Mouse (Mus musculus) cerebellum, adult 2 months (tissue): ENCODE results near the gene Hspa12a. TPM values are rescaled to one million over a fixed set of nuclear protein-coding genes. Genes with fewer than 3 reads are reported as not detected.

Experiments
- DNase-seq, 2 experiments: peaks; one replicate each; pipeline ENCODE4 v3.0.0; 2021
- H3K27ac ChIP-seq: fragments of 200-500 bp; 2 replicates; pipeline ENCODE4 v1.5.1; 2012; ENCODE audit warnings: low read length, control low read depth, inconsistent platforms; ENCODE audit not compliant: insufficient read depth
- H3K27me3 ChIP-seq: fragments of 200-500 bp; 2 replicates; pipeline ENCODE4 v1.6.1; 2012; ENCODE audit warnings: inconsistent platforms, mild to moderate bottlenecking, low read length, moderate library complexity; ENCODE audit not compliant: control insufficient read depth, insufficient read depth
- H3K4me1 ChIP-seq: fragments of 200-500 bp; 2 replicates; pipeline ENCODE4 v1.6.1; 2011; ENCODE audit warnings: low read length; ENCODE audit not compliant: control insufficient read depth, insufficient read depth
- H3K4me3 ChIP-seq: fragments of 200-500 bp; replicated peaks from 2 replicates; pipeline ENCODE3; 2011; ENCODE audit warnings: mild to moderate bottlenecking, low read depth, low read length, control low read depth; ENCODE audit not compliant: insufficient read depth
- CTCF ChIP-seq: fragments of 200-500 bp; IDR thresholded peaks from 2 replicates; pipeline ENCODE4 v1.5.1; 2011; ENCODE audit warnings: low read depth, mild to moderate bottlenecking, control low read depth, low read length, moderate library complexity, borderline replicate concordance; ENCODE audit not compliant: insufficient read depth
- POLR2A ChIP-seq: fragments of 200-500 bp; IDR thresholded peaks from 2 replicates; pipeline ENCODE4 v1.6.1; 2011; ENCODE audit warnings: low read length, control low read depth, borderline replicate concordance; ENCODE audit not compliant: insufficient read depth
- WGBS: fragments of 180-500 bp; shearing (Covaris S2); methylation state at CpG from one replicate; pipeline ENCODE4 v1.1.7; 2018; 5-methylcytosine and 5-hydroxymethylcytosine counted together
- polyA plus RNA-seq: library from polyadenylated mRNA; depleted of rRNA; stranded (reverse); fragments of >200 nt; gene quantifications from 2 replicates; pipeline ENCODE4 v1.2.3, GENCODE M21; 2012

Gene Hspa12a
- polyA plus RNA-seq, 1 experiment, result 103 TPM

DNA sequence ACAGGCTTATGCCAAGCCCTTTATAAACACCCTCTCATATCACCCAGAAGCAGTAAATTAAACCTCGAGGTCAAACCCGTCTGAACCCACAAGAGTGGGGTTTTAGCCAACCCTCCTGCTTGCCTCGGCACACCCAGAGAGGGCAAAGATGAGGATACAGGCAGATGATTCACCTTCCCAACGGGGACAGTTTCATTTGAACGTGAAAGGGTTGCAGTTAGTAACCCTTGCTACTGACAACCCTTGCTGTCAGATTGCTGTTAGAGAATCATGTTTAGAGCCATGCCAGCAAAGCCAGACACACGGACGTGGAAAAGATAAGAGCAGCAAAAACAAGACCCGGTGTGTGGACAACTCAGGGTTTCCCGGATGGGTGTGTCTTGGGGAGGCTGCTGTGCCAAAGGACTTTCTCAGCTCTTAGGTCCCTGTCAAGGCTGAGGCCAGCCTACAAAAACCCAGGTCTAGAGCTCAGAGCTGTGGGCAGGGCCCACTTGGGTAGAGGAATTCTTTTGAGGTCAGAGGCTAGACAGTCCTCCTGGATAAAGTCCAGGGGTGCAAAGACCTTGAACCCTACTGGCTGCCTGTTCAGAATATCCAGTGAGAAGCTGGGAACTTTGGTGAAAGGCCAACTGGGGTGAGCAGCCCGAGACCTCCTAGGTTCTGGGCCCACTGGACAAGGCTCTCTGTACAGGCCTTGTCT, 90.3 kb downstream of the Hspa12a start:
- no peak for TF ChIP-seq POLR2A
- no peak for TF ChIP-seq CTCF
- no peak overlapping the region for H3K4me3 ChIP-seq
- WGBS, result 86% methylated on average over 10 of the region's 10 CpGs
- H3K27ac ChIP-seq, result no peak overlapping the region
- peaks cover 10% of the 10 kb centered on the region; the same call in 1 of the 2 replicates for H3K4me1 ChIP-seq
- H3K27me3 ChIP-seq, result no peaks in the 10 kb centered on the region
- no peak for DNase-seq

DNA sequence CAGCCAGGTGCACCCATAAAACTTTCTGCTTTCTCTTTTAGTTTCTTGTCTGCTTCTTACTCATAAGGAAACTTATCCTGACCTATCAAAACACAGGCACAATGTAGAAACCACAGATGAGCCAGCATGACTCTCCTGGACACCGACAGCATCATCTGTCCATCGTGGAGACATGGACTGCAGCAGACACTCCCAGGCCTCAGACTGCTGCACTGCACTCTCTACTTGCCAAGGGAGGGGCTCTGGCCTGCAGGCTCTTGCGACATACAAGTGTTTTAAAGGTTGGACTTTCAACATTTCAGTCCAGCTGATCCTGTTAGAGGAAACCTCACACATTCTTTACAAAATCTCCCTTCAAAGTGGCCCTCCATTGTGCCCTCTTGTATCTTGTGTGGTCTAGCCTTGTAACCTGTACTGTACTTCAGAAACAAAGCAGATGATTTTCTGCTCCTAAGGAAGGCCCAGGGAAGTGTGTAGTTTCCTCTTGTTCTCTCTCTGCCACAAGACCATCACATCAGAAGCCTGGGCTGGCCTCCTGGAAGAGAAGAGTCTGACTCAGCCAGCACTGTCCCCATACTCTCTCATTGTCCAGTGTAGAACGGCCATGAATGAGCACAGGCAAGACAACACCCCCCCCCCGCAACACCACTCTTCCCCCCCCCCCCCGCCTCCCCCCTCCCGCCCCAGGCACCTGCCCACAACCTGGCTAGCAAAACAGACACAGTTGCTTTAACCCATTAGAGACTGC, 92.6 kb downstream of the Hspa12a start:
- WGBS, result 57% methylated on average over 7 of the region's 7 CpGs
- H3K27me3 ChIP-seq, result no peaks in the 10 kb centered on the region

DNA sequence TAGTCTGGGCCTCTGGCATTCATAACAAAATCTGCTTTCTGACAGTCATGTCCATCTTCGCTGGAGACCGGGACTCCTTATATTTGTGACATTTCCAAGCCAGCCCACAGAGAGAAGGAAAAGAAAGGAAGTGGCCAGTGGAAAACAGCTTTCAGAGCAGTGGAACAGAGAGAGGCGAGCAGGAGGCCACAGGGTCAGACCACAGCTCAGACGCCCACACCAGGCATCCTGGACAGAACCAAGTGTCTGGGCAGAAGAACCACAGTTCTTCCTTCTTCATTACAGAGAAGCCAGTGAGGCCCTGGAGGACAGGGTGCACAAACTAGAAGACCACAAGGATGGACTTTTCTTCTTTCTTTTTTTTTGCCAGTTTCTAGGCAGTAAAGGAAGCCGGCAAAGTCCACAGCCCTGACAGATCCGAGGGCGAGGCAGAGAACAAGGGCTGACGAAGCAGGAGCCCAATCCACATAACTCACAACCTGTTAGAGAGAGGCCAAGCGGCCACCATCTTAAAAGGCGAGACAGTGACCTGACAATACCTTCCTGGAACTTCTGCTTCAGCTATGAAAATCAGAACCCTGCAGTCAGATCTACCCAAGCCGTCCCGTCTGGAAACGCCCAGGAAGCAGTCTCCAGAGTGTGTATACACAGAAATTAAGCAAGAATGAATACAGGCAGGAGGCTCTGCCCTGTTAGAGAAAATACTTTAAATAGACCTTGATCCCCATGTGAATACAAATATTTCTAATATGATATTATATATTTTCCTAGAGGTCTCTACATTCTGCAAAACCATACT, 93.9 kb downstream of the Hspa12a start:
- no peak for TF ChIP-seq POLR2A
- no peak for TF ChIP-seq CTCF
- DNase-seq, result no peak
- Histone ChIP-seq H3K4me3 (no peak overlapping the region), H3K27ac (no peak overlapping the region), H3K4me1 (peaks cover 9% of the 10 kb centered on the region), H3K27me3 (no peaks in the 10 kb centered on the region)
- 93% methylated on average over 13 of the region's 13 CpGs for WGBS

More for the DNA sequence above, 92.6 kb downstream of the Hspa12a start:
- Histone ChIP-seq H3K4me3 (no peak overlapping the region), H3K27ac (no peak overlapping the region), H3K4me1 (peaks cover 9% of the 10 kb centered on the region)
- DNase-seq, result no peak
- TF ChIP-seq POLR2A (no peak), CTCF (no peak)

DNA sequence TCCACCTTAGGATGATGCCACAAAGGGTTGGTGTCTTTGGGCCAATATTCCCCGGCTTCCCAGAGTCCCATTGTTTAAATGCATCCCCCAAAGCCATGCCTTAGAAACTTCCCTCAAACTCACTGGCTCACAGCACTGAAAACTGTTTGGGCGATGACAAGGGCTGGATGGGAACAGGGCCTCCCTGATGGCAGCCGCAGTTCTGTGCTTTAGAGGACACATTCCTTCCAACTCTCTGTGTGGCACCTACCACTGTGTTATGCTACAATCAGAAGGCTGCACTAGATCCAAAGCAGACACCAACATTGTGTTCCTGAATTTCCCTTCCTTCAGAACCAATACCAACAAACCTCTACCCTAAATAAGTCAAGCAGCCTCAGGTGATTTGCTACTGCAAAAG, 99.8 kb downstream of the Hspa12a start:
- TF ChIP-seq POLR2A (no peak), CTCF (no peak)
- DNase-seq, result no peak
- Histone ChIP-seq H3K27me3 (no peaks in the 10 kb centered on the region), H3K4me3 (no peak overlapping the region), H3K27ac (no peak overlapping the region), H3K4me1 (peaks cover 8% of the 10 kb centered on the region)
- 85% methylated on average over 3 of the region's 3 CpGs for WGBS

DNA sequence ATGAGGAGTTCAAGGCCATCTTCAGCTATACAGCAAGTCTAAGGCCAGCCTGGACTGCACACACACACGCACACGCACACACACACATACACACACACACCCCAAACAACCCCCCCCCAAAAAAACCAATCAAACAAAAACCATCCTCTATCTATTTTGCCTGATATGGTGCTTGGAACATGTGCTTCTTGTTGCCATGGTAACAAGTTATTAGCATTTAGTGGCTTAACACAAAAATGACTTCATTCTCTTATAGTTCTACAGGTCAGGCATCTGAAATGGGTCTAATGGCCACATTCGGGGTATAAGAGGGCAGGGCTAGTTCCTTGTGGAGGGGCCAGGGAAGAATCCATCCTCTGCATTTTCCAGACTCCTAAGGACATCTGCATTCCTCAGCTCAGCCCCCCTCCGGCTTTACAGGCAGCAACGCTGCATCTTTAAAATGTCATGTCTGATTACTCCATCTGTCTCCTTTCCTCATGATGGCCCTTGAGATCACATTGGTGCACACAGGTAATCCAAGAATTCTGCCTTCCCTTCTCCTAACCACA, 102.7 kb downstream of the Hspa12a start:
- Histone ChIP-seq H3K4me3 (no peak overlapping the region), H3K27me3 (no peaks in the 10 kb centered on the region), H3K4me1 (no peaks in the 10 kb centered on the region), H3K27ac (no peak overlapping the region)
- no peak for TF ChIP-seq CTCF
- TF ChIP-seq POLR2A, result no peak
- DNase-seq, result no peak
- WGBS, result 72% methylated on average over 5 of the region's 5 CpGs

DNA sequence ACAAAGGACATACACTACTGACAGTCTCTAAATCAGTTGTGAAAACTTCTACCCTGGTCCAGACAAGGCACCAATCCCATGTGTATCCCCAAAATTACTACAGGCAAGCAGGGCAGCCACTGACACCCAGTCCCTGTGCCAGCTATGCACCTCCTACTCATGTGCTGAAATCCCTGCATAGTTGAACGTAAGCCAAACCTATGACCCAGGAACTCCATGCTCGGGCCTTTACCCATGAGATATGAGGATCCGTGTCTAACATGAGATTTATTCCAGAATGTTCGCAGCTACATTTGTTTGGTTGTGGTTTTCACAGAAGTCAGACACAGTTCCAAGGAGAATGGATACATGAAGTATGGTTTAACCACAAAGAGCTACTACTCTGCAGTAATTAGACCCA, 103.6 kb downstream of the Hspa12a start:
- Histone ChIP-seq H3K4me1 (no peaks in the 10 kb centered on the region), H3K4me3 (no peak overlapping the region), H3K27me3 (no peaks in the 10 kb centered on the region), H3K27ac (no peak overlapping the region)
- no peak for TF ChIP-seq POLR2A
- TF ChIP-seq CTCF, result no peak
- WGBS, result 88% methylated on average over 4 of the region's 4 CpGs
- DNase-seq, result no peak

DNA sequence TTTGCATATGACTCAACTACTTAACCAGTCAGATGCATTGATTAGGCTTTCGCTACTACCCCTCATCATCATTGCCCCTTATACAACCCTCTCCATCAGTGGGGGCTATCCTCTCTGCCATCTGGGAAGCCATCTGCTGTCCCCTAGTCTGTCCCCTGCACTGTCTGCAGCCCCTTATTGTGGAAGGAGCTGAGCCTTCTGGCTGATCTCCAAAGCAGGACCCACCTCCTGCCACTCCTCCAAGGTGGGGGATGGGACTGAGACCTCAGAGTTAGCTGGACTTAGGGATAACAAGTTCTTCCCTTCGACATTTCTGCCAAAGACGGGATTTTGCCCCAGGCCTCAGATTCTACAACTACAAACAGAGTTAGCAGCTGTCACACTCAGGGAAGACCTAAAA, 104.1 kb downstream of the Hspa12a start:
- no peaks in the 10 kb centered on the region for H3K27me3 ChIP-seq
- H3K4me1 ChIP-seq, result no peaks in the 10 kb centered on the region
- TF ChIP-seq POLR2A (no peak), CTCF (no peak)
- DNase-seq, result no peak
- no peak overlapping the region for H3K4me3 ChIP-seq
- 74% methylated on average over 3 of the region's 3 CpGs for WGBS
- H3K27ac ChIP-seq, result no peak overlapping the region

DNA sequence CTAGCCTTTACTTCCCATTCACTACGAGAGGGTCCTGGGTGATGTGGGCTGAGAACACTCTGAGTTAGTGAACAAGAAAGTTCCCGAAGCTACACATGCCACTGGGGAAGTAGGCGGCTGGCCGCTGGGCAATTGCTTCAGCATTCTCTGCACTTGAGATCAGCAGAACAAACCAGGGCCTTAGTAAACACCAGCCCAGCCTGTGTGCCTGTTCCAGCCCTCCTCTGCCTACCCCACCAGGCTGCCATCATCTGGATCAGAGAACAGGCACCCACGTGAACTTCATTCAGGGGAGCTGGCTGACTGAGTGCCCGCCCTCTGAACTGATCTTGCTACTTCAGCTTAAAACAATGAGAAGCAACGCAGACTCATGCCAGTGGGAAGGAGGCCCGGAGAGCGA, 104.7 kb downstream of the Hspa12a start:
- TF ChIP-seq POLR2A (no peak), CTCF (no peak)
- WGBS, result 82% methylated on average over 9 of the region's 9 CpGs
- Histone ChIP-seq H3K4me1 (no peaks in the 10 kb centered on the region), H3K27me3 (no peaks in the 10 kb centered on the region), H3K27ac (no peak overlapping the region), H3K4me3 (no peak overlapping the region)
- no peak for DNase-seq
